In genomic region chr15:95028862-95029486, GRCm38 (mm10) we compare ENCODE assay signal across 18 mouse cellular contexts.
DNase-seq lines count a peak whose midpoint lies in the region; ATAC-seq lines count a peak whose summit lies in the region.
"Had no signal": no experiment of that assay in that cellular context is flagged by ENCODE, and none has a peak within 500 bp of the region (broad histone marks: within the 10 kb centered on the region; RNA-seq: fewer than 3 reads in every experiment).

No protein-coding gene starts in this region.

- H3K27me3 ChIP-seq in midbrain, embryonic 13.5 days, result no peaks in the 10 kb centered on the region
- no peaks in the 10 kb centered on the region for H3K27me3 ChIP-seq in midbrain, embryonic 15.5 days (replicated peaks)
- no peaks in the 10 kb centered on the region for H3K27me3 ChIP-seq in forebrain, embryonic 14.5 days (replicated peaks; ENCODE audit: control insufficient read depth, insufficient read depth, low read length)
- H3K27me3 ChIP-seq: CH12.LX; heart, embryonic 12.5 days had no signal

- DNase-seq in Muller cell, postnatal 12 days (ENCODE audit: inconsistent ontology term), result peak; percentile 8
- peak; percentile 13 for DNase-seq in ZHBTc4 (ENCODE audit: low read depth, low spot score)
- DNase-seq in forebrain, embryonic 14.5 days (ENCODE audit: low spot score), result peak; percentile 77
- no peak for DNase-seq in layer of hippocampus, postnatal 10 days (ENCODE audit: low spot score in 2 of 2)
- DNase-seq in kidney, adult 8-10 months, result no peak
- no peak for DNase-seq in urinary bladder, adult 2 months (ENCODE audit: low spot score)
- DNase-seq: adrenal gland, postnatal 14 days; cerebellum, adult 2 months; cerebellum, postnatal 10 days; gastrocnemius, postnatal 14 days; heart, adult 2 months; kidney, adult 11 months had no signal

- no peak overlapping the region for H3K27ac ChIP-seq in midbrain, embryonic 13.5 days
- no peak overlapping the region for H3K27ac ChIP-seq in midbrain, embryonic 15.5 days
- no peak overlapping the region for H3K27ac ChIP-seq in forebrain, embryonic 14.5 days (ENCODE audit: low read depth, low read length)
- H3K27ac ChIP-seq: embryonic facial prominence, embryonic 10.5 days; heart, adult 2 months had no signal

- ATAC-seq in midbrain, embryonic 13.5 days, result peak; percentile 37; the same call in 1 of the 2 replicates
- no peak for ATAC-seq in midbrain, embryonic 15.5 days (replicated peaks)
- peak; percentile 84 for ATAC-seq in forebrain, embryonic 14.5 days
- ATAC-seq: hindbrain, embryonic 16.5 days had no signal

- WGBS in midbrain, embryonic 13.5 days, result 44% methylated on average over 13 of the region's 13 CpGs
- WGBS in midbrain, embryonic 15.5 days, result 42% methylated on average over 13 of the region's 13 CpGs
- WGBS in forebrain, embryonic 14.5 days, result 16% methylated on average over 13 of the region's 13 CpGs

- H3K9me3 ChIP-seq in midbrain, embryonic 13.5 days, result no peaks in the 10 kb centered on the region
- no peaks in the 10 kb centered on the region for H3K9me3 ChIP-seq in midbrain, embryonic 15.5 days
- H3K9me3 ChIP-seq in forebrain, embryonic 14.5 days (replicated peaks; ENCODE audit: control insufficient read depth, low read length), result no peaks in the 10 kb centered on the region
- H3K9me3 ChIP-seq: embryonic facial prominence, embryonic 10.5 days; heart, embryonic 12.5 days had no signal

- 0 out of 2 replicates have a peak overlapping the region, but pooled peaks have one; percentile 19 for H3K4me2 ChIP-seq in midbrain, embryonic 13.5 days (replicated peaks)
- no peak overlapping the region for H3K4me2 ChIP-seq in midbrain, embryonic 15.5 days
- H3K4me2 ChIP-seq in forebrain, embryonic 14.5 days (ENCODE audit: low read length), result 0 out of 2 replicates have a peak overlapping the region, but pooled peaks have one; percentile 4
- H3K4me2 ChIP-seq: heart, embryonic 12.5 days had no signal

- no peak overlapping the region for H3K4me3 ChIP-seq in midbrain, embryonic 13.5 days (replicated peaks)
- no peak overlapping the region for H3K4me3 ChIP-seq in midbrain, embryonic 15.5 days
- H3K4me3 ChIP-seq in forebrain, embryonic 14.5 days (ENCODE audit: low read depth, low read length), result no peak overlapping the region
- H3K4me3 ChIP-seq: embryonic facial prominence, embryonic 10.5 days; heart, adult 2 months; heart, embryonic 12.5 days had no signal

- H3K4me1 ChIP-seq in midbrain, embryonic 13.5 days (replicated peaks), result peaks cover 8% of the 10 kb centered on the region; the same call in 1 of the 2 replicates
- no peaks in the 10 kb centered on the region for H3K4me1 ChIP-seq in midbrain, embryonic 15.5 days
- peaks cover 3% of the 10 kb centered on the region; the same call in 1 of the 2 replicates for H3K4me1 ChIP-seq in forebrain, embryonic 14.5 days (ENCODE audit: control insufficient read depth, insufficient read depth, low read length)
- H3K4me1 ChIP-seq: embryonic facial prominence, embryonic 10.5 days; heart, embryonic 12.5 days had no signal

- no peaks in the 10 kb centered on the region for H3K36me3 ChIP-seq in midbrain, embryonic 13.5 days
- no peaks in the 10 kb centered on the region for H3K36me3 ChIP-seq in midbrain, embryonic 15.5 days (replicated peaks)
- H3K36me3 ChIP-seq in forebrain, embryonic 14.5 days (ENCODE audit: control insufficient read depth, insufficient read depth, low read length), result no peaks in the 10 kb centered on the region
- H3K36me3 ChIP-seq: embryonic facial prominence, embryonic 10.5 days; heart, embryonic 12.5 days had no signal

- no peak overlapping the region for H3K9ac ChIP-seq in midbrain, embryonic 13.5 days (replicated peaks)
- no peak overlapping the region for H3K9ac ChIP-seq in midbrain, embryonic 15.5 days
- no peak overlapping the region for H3K9ac ChIP-seq in forebrain, embryonic 14.5 days (ENCODE audit: low read length)
- H3K9ac ChIP-seq: heart, embryonic 12.5 days had no signal

Comparison
In these comparisons a context has a peak if more than half of its experiments do, and no peak if none do; other contexts are left out.
1. DNase-seq: peak in Muller cell, postnatal 12 days (single experiment), ZHBTc4 (single experiment) and forebrain, embryonic 14.5 days (single experiment); none in layer of hippocampus, postnatal 10 days (0 of 2), kidney, adult 8-10 months (0 of 2) and urinary bladder, adult 2 months (single experiment).